Mouse (Mus musculus) 3T3-L1 (cell line): Measurements from ENCODE around the gene Cep78.
A peak's percentile ranks its signal among the peaks of the same experiment; 100 is the strongest.

ENCODE experiments used
- DNase-seq: peaks from one replicate; pipeline ENCODE4 v3.0.0-alpha.2; 2015; ENCODE audit warnings: low read depth, low spot score

Gene Cep78

GRCm38 (mm10) chr19:15984449-15985171, at the start of gene Cep78:
Gene Cep78, minus strand, starts transcription at chr19:15984989.
- DNase-seq = peak; percentile 88

GRCm38 (mm10) chr19:16031276-16031675, 46.5 kb upstream of the Cep78 start:
- DNase-seq = no peak

- peak; percentile 69 for DNase-seq
Observed at GRCm38 (mm10) chr19:16029253-16029771, 44.5 kb upstream of the Cep78 start.

GRCm38 (mm10) chr19:16028746-16029252, 44.0 kb upstream of the Cep78 start:
- no peak for DNase-seq

GRCm38 (mm10) chr19:16027876-16028670, 43.3 kb upstream of the Cep78 start:
- no peak for DNase-seq

GRCm38 (mm10) chr19:16026276-16026675, 41.5 kb upstream of the Cep78 start:
- no peak for DNase-seq

GRCm38 (mm10) chr19:16022178-16022577, 37.4 kb upstream of the Cep78 start:
- DNase-seq = no peak

- peak; percentile 86 for DNase-seq
Observed at GRCm38 (mm10) chr19:16016171-16016570, 31.4 kb upstream of the Cep78 start.

GRCm38 (mm10) chr19:16015191-16015968, 30.6 kb upstream of the Cep78 start:
- DNase-seq = no peak

GRCm38 (mm10) chr19:16009746-16010337, 25.1 kb upstream of the Cep78 start:
- DNase-seq = no peak

GRCm38 (mm10) chr19:16009111-16009510, 24.3 kb upstream of the Cep78 start:
- no peak for DNase-seq

GRCm38 (mm10) chr19:16007131-16007530, 22.3 kb upstream of the Cep78 start:
- DNase-seq = no peak

GRCm38 (mm10) chr19:15998157-15998556, 13.4 kb upstream of the Cep78 start:
- peak; percentile 82 for DNase-seq

GRCm38 (mm10) chr19:15996901-15997564, 12.2 kb upstream of the Cep78 start:
- no peak for DNase-seq

- no peak for DNase-seq
Observed at GRCm38 (mm10) chr19:15990102-15990501, 5.3 kb upstream of the Cep78 start.

GRCm38 (mm10) chr19:15985172-15985713, 454 bp upstream of the Cep78 start:
- DNase-seq = no peak

- no peak for DNase-seq
Observed at GRCm38 (mm10) chr19:15983739-15984344, 947 bp downstream of the Cep78 start.

GRCm38 (mm10) chr19:15982926-15983738, 1.7 kb downstream of the Cep78 start:
- DNase-seq = no peak

- DNase-seq = peak; percentile 92
Observed at GRCm38 (mm10) chr19:15981861-15982260, 2.9 kb downstream of the Cep78 start.
